Mouse (Mus musculus) thymus, adult 2 months (tissue): ENCODE results near the gene Sapcd1.

ENCODE experiments used
- CTCF ChIP-seq: fragments of 200-500 bp; IDR thresholded peaks from 2 replicates; pipeline ENCODE4 v1.5.1; 2012; ENCODE audit warnings: mild to moderate bottlenecking, control low read depth, low read length, moderate library complexity, borderline replicate concordance; ENCODE audit not compliant: control insufficient read depth, poor library complexity, insufficient read depth; ENCODE audit errors: extremely low read depth
- POLR2A ChIP-seq: fragments of 200-500 bp; IDR thresholded peaks from 2 replicates; pipeline ENCODE4 v1.6.1; 2012; ENCODE audit warnings: mild to moderate bottlenecking, low read length, control low read depth, moderate library complexity; ENCODE audit not compliant: control insufficient read depth, poor library complexity, insufficient read depth; ENCODE audit errors: extremely low read depth

DNA sequence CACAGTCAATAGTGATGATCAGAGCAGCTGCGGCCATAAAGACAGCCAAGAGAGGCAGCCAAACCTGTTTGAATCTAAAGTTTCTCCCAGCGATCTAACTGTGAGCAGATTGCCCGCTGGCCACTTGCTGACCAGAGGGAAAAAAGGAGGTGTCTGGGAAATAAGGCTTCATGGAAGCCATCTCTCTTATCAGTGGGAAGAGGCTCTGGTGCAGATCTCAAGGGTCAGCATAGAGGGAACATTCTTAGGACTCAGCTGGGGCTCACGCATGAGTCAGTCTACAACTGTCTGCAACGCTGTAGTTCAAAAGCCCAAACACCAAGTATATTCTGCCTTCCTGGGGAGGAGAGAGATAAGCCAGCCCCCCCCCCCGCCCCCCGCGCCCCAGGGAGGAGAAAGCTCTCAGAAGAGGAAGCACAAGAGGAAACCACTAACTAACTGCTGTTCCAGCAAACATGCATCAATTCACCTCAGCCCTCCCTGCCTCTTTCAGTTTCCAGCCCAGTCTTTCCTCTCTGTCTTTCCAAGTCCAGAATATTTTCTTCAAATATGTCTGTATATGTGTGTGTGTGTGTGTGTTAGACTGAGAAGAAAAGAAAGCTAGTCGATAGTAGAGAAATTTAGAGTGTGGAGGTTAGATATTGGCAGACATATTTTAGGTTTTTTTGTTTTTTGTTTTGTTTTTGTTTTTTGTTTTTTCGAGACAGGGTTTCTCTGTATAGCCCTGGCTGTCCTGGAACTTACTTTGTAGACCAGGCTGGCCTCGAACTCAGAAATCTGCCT is 20.5 kb upstream of the Sapcd1 start:
- no peak for TF ChIP-seq POLR2A
- TF ChIP-seq CTCF = no peak
